Mouse (Mus musculus) kidney, adult 2 months (tissue): ENCODE results near the gene Top3a. TPM values are rescaled to one million over a fixed set of nuclear protein-coding genes. Genes with fewer than 3 reads are reported as not detected.

Experiments
- DNase-seq: peaks from one replicate; pipeline ENCODE4 v3.0.0; 2021
- H3K27ac ChIP-seq: fragments of 200-500 bp; 2 replicates; pipeline ENCODE4 v1.5.1; 2012; ENCODE audit warnings: low read depth, low read length, control low read depth, inconsistent platforms; ENCODE audit not compliant: insufficient read depth
- H3K27me3 ChIP-seq: fragments of 200-500 bp; replicated peaks from 2 replicates; pipeline ENCODE4 v1.6.1; 2012; ENCODE audit warnings: mild to moderate bottlenecking, moderate library complexity, low read length, inconsistent platforms; ENCODE audit not compliant: control insufficient read depth, insufficient read depth
- H3K36me3 ChIP-seq: fragments of 200-500 bp; 2 replicates; pipeline ENCODE4 v1.6.1; 2012; ENCODE audit warnings: mild to moderate bottlenecking, moderate library complexity, low read length, inconsistent platforms; ENCODE audit not compliant: control insufficient read depth, insufficient read depth
- H3K4me1 ChIP-seq: fragments of 200-500 bp; 2 replicates; pipeline ENCODE4 v1.6.1; 2011; ENCODE audit warnings: low read length; ENCODE audit not compliant: control insufficient read depth, insufficient read depth
- H3K4me3 ChIP-seq: fragments of 200-500 bp; 2 replicates; pipeline ENCODE4 v1.5.1; 2011; ENCODE audit warnings: mild to moderate bottlenecking, low read depth, low read length, control low read depth; ENCODE audit not compliant: insufficient read depth
- CTCF ChIP-seq: fragments of 200-500 bp; conservative IDR thresholded peaks from 2 replicates; pipeline ENCODE4 v1.5.1; 2011; ENCODE audit warnings: low read depth, mild to moderate bottlenecking, control low read depth, low read length, moderate library complexity, mixed read lengths; ENCODE audit not compliant: insufficient read depth, insufficient read length
- POLR2A ChIP-seq: fragments of 200-500 bp; IDR thresholded peaks from one replicate; pipeline ENCODE4 v1.6.1; 2011; ENCODE audit warnings: low read depth, low read length, control low read depth
- WGBS: fragments of 180-500 bp; shearing (Covaris S2); methylation state at CpG from one replicate; pipeline ENCODE4 v1.1.7; 2018; 5-methylcytosine and 5-hydroxymethylcytosine counted together
- polyA plus RNA-seq: library from polyadenylated mRNA; depleted of rRNA; stranded (reverse); fragments of >200 nt; gene quantifications from 2 replicates; pipeline ENCODE4 v1.2.3, GENCODE M21; 2012

Gene Top3a
- polyA plus RNA-seq, 1 experiment: 5.8 TPM

DNA sequence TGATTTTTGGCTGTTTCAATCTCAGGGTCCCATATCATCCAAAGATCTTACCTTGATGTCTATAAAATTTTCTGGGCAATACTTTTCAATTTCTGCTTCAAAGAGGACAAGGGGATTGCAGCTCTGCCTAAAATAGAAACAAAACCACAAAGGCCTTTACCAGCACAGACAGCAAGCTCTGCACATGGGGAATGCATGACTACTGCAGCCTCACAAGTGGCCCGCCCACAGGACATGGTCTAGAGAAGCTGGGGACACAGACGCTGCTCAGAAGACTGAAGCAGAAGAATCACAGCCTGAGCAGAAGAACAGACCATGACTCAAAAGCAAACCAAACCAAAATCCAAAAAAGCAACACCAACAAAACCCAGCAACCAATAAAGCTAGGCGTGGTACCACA is 15.5 kb downstream of the Top3a start:
- Histone ChIP-seq H3K4me1 (no peaks in the 10 kb centered on the region), H3K27ac (no peak overlapping the region), H3K4me3 (no peak overlapping the region), H3K27me3 (no peaks in the 10 kb centered on the region), H3K36me3 (0 out of 2 replicates have a peak, but pooled peaks cover 2% of the 10 kb centered on the region)
- WGBS: 87% methylated on average over 3 of the region's 3 CpGs
- TF ChIP-seq POLR2A: no peak
- no peak for DNase-seq

GRCm38 (mm10) chr11:60755570-60755969 is 21.6 kb downstream of the Top3a start:
- Histone ChIP-seq H3K4me1 (no peaks in the 10 kb centered on the region), H3K4me3 (no peak overlapping the region), H3K27me3 (no peaks in the 10 kb centered on the region), H3K36me3 (peaks cover 7% of the 10 kb centered on the region), H3K27ac (no peak overlapping the region)
- no peak for DNase-seq
- WGBS: 95% methylated on average over 7 of the region's 7 CpGs
- TF ChIP-seq POLR2A (no peak), CTCF (no peak)

GRCm38 (mm10) chr11:60740321-60740720 is 36.8 kb downstream of the Top3a start:
- no peak for DNase-seq
- H3K36me3 ChIP-seq: no peaks in the 10 kb centered on the region
- no peak overlapping the region for H3K27ac ChIP-seq
- WGBS: 81% methylated on average over 3 of the region's 3 CpGs
- no peaks in the 10 kb centered on the region for H3K27me3 ChIP-seq
- TF ChIP-seq POLR2A: no peak
- no peak for TF ChIP-seq CTCF
- H3K4me1 ChIP-seq: no peaks in the 10 kb centered on the region
- no peak overlapping the region for H3K4me3 ChIP-seq

GRCm38 (mm10) chr11:60737450-60737849 is 39.7 kb downstream of the Top3a start:
- DNase-seq: no peak
- Histone ChIP-seq H3K27ac (no peak overlapping the region), H3K4me1 (no peaks in the 10 kb centered on the region), H3K4me3 (no peak overlapping the region), H3K27me3 (no peaks in the 10 kb centered on the region), H3K36me3 (no peaks in the 10 kb centered on the region)
- no peak for TF ChIP-seq POLR2A
- no peak for TF ChIP-seq CTCF

GRCm38 (mm10) chr11:60736491-60736890 is 40.7 kb downstream of the Top3a start:
- H3K36me3 ChIP-seq: no peaks in the 10 kb centered on the region
- no peak overlapping the region for H3K4me3 ChIP-seq
- H3K27me3 ChIP-seq: no peaks in the 10 kb centered on the region
- no peak for TF ChIP-seq CTCF
- no peak for TF ChIP-seq POLR2A
- no peak for DNase-seq
- no peaks in the 10 kb centered on the region for H3K4me1 ChIP-seq
- 86% methylated on average over 3 of the region's 3 CpGs for WGBS
- no peak overlapping the region for H3K27ac ChIP-seq

- 72% methylated on average over 5 of the region's 5 CpGs for WGBS
Observed at GRCm38 (mm10) chr11:60735191-60735590, 42.0 kb downstream of the Top3a start.

GRCm38 (mm10) chr11:60734206-60734605 is 43.0 kb downstream of the Top3a start:
- DNase-seq: no peak
- Histone ChIP-seq H3K4me3 (no peak overlapping the region), H3K27me3 (no peaks in the 10 kb centered on the region), H3K4me1 (no peaks in the 10 kb centered on the region), H3K36me3 (no peaks in the 10 kb centered on the region), H3K27ac (no peak overlapping the region)
- WGBS: 45% methylated on average over 2 of the region's 2 CpGs
- TF ChIP-seq CTCF (no peak), POLR2A (no peak)

More at GRCm38 (mm10) chr11:60735191-60735590, 42.0 kb downstream of the Top3a start:
- H3K27ac ChIP-seq: no peak overlapping the region
- H3K36me3 ChIP-seq: no peaks in the 10 kb centered on the region
- H3K4me3 ChIP-seq: no peak overlapping the region
- no peak for TF ChIP-seq POLR2A
- TF ChIP-seq CTCF: no peak
- H3K27me3 ChIP-seq: no peaks in the 10 kb centered on the region
- DNase-seq: peak; percentile 20
- no peaks in the 10 kb centered on the region for H3K4me1 ChIP-seq

DNA sequence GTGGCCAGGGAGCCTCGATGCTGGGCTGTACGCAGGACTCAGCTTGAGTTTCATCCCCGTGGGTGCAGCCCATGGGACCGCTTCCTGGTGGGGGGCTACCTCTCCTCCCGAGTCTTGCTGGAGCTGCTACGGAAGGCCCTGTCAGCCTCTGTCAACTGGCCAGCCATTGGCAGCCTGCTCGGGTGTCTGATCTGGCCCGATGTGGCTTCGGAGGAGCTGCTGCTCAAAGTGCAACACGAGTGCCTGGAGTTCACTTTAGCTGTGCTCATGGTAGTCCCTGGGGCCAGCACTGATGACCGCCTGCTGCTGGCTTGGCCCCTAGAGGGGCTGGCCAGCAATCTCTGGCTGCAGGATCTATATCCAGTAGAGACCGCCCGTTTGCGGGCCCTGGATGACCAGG is 45.9 kb downstream of the Top3a start:
- Histone ChIP-seq H3K36me3 (no peaks in the 10 kb centered on the region), H3K27me3 (no peaks in the 10 kb centered on the region), H3K4me1 (peaks cover under 1% of the 10 kb centered on the region; the same call in 1 of the 2 replicates), H3K4me3 (no peak overlapping the region), H3K27ac (no peak overlapping the region)
- WGBS: 89% methylated on average over 14 of the region's 14 CpGs
- DNase-seq: no peak
- TF ChIP-seq POLR2A (no peak), CTCF (no peak)
